Mouse (Mus musculus) liver, embryonic 11.5 days (tissue): ENCODE results near the gene Irf2bp2. TPM values are rescaled to one million over a fixed set of nuclear protein-coding genes. Genes with fewer than 3 reads are reported as not detected.

ENCODE experiments used
- ATAC-seq: fragments of 200-750 bp; cut with Nextera tagmentation; replicated peaks from 2 replicates; pipeline ENCODE4 v1.8.0; 2017; ENCODE audit warnings: moderate number of reproducible peaks, mild to moderate bottlenecking, moderate TSS enrichment, moderate library complexity; ENCODE audit not compliant: low FRiP score
- DNase-seq: peaks from one replicate; pipeline ENCODE4 v3.0.0-alpha.2; 2017; ENCODE audit warnings: low spot score
- H3K27ac ChIP-seq: fragments of 300-500 bp; sonication (generic); 2 replicates; pipeline ENCODE4 v1.5.1; 2014; ENCODE audit warnings: mild to moderate bottlenecking, low read depth, low read length, control low read depth
- H3K27me3 ChIP-seq: fragments of 300-500 bp; sonication (generic); replicated peaks from 2 replicates; pipeline ENCODE4 v1.6.1; 2014; ENCODE audit warnings: low read length, mixed read lengths; ENCODE audit not compliant: control insufficient read depth, insufficient read depth
- H3K36me3 ChIP-seq: fragments of 300-500 bp; sonication (generic); 2 replicates; pipeline ENCODE4 v1.6.1; 2014; ENCODE audit warnings: mild to moderate bottlenecking, low read length, moderate library complexity, mixed read lengths; ENCODE audit not compliant: control insufficient read depth, insufficient read depth
- H3K4me1 ChIP-seq: fragments of 300-500 bp; sonication (generic); replicated peaks from 2 replicates; pipeline ENCODE4 v1.6.1; 2014; ENCODE audit warnings: low read length, mixed read lengths; ENCODE audit not compliant: control insufficient read depth, insufficient read depth
- H3K4me2 ChIP-seq: fragments of 300-500 bp; sonication (generic); 2 replicates; pipeline ENCODE4 v1.6.1; 2014; ENCODE audit warnings: mild to moderate bottlenecking, control low read depth, moderate library complexity
- H3K4me3 ChIP-seq: fragments of 300-500 bp; sonication (generic); 2 replicates; pipeline ENCODE4 v1.5.1; 2014; ENCODE audit warnings: low read depth, low read length, control low read depth
- H3K9ac ChIP-seq: fragments of 300-500 bp; sonication (generic); 2 replicates; pipeline ENCODE4 v1.6.1; 2014; ENCODE audit warnings: low read depth, low read length, control low read depth
- H3K9me3 ChIP-seq: fragments of 300-500 bp; sonication (generic); 2 replicates; pipeline ENCODE4 v1.6.1; 2016; ENCODE audit warnings: low read length, inconsistent platforms, mixed read lengths; ENCODE audit not compliant: control insufficient read depth
- WGBS: fragments of 180-500 bp; shearing (Covaris S2); extraction: QIAGEN DNeasy Blood & Tissue Kit; methylation state at CpG from one replicate; pipeline ENCODE4 v1.1.7; 2014; 5-methylcytosine and 5-hydroxymethylcytosine counted together
- polyA plus RNA-seq: library from polyadenylated mRNA; unstranded; fragments of >200 nt; fragmentation: Nextera tagmentation; extraction: Ambion mirVana; gene quantifications from 2 replicates; pipeline ENCODE4 v1.2.1, GENCODE M21; 2014

The Irf2bp2 gene
- polyA plus RNA-seq, 1 experiment from 2014 or later = 7.3 TPM

- Histone ChIP-seq H3K27me3 (no peaks in the 10 kb centered on the region), H3K9me3 (no peaks in the 10 kb centered on the region), H3K4me1 (0 out of 2 replicates have a peak, but pooled peaks cover 4% of the 10 kb centered on the region), H3K9ac (no peak overlapping the region), H3K4me3 (no peak overlapping the region), H3K4me2 (no peak overlapping the region), H3K27ac (no peak overlapping the region), H3K36me3 (no peaks in the 10 kb centered on the region)
- 79% methylated on average over 9 of the region's 9 CpGs for WGBS
- ATAC-seq (no peak), DNase-seq (no peak)
These were observed 28.5 kb upstream of the Irf2bp2 start for GRCm38 (mm10) chr8:126622111-126622795.

GRCm38 (mm10) chr8:126620721-126621120 is 26.9 kb upstream of the Irf2bp2 start:
- WGBS = 64% methylated on average over 3 of the region's 3 CpGs
- ATAC-seq (no peak), DNase-seq (no peak)
- Histone ChIP-seq H3K4me3 (no peak overlapping the region), H3K36me3 (no peaks in the 10 kb centered on the region), H3K9ac (no peak overlapping the region), H3K4me2 (no peak overlapping the region), H3K9me3 (no peaks in the 10 kb centered on the region), H3K27ac (no peak overlapping the region), H3K4me1 (peaks cover 3% of the 10 kb centered on the region), H3K27me3 (no peaks in the 10 kb centered on the region)

GRCm38 (mm10) chr8:126619487-126619886 is 25.7 kb upstream of the Irf2bp2 start:
- WGBS = 88% methylated on average over 6 of the region's 6 CpGs
- Histone ChIP-seq H3K4me3 (no peak overlapping the region), H3K9ac (no peak overlapping the region), H3K27ac (no peak overlapping the region), H3K4me2 (no peak overlapping the region), H3K4me1 (peaks cover 14% of the 10 kb centered on the region), H3K9me3 (no peaks in the 10 kb centered on the region), H3K36me3 (no peaks in the 10 kb centered on the region), H3K27me3 (no peaks in the 10 kb centered on the region)
- DNase-seq (no peak), ATAC-seq (no peak)

GRCm38 (mm10) chr8:126617665-126618064 is 23.9 kb upstream of the Irf2bp2 start:
- H3K4me3 ChIP-seq = no peak overlapping the region
- H3K27me3 ChIP-seq = no peaks in the 10 kb centered on the region
- DNase-seq (no peak), ATAC-seq (no peak)
- no peak overlapping the region for H3K4me2 ChIP-seq
- H3K36me3 ChIP-seq = no peaks in the 10 kb centered on the region
- H3K4me1 ChIP-seq = peaks cover 14% of the 10 kb centered on the region
- no peak overlapping the region for H3K27ac ChIP-seq
- no peaks in the 10 kb centered on the region for H3K9me3 ChIP-seq
- no peak overlapping the region for H3K9ac ChIP-seq
- WGBS = 88% methylated on average over 5 of the region's 5 CpGs

- WGBS = 75% methylated on average over 5 of the region's 5 CpGs
- Histone ChIP-seq H3K4me1 (peaks cover 14% of the 10 kb centered on the region), H3K27ac (no peak overlapping the region)
These were observed 22.9 kb upstream of the Irf2bp2 start for GRCm38 (mm10) chr8:126616736-126617135.

GRCm38 (mm10) chr8:126615765-126616164 is 22.0 kb upstream of the Irf2bp2 start:
- H3K4me1 ChIP-seq = peaks cover 21% of the 10 kb centered on the region
- 38% methylated on average over 9 of the region's 9 CpGs for WGBS
- H3K27ac ChIP-seq = peak overlapping the region; percentile 42
- ATAC-seq (peak; percentile 66), DNase-seq (no peak)
- H3K36me3 ChIP-seq = no peaks in the 10 kb centered on the region
- no peaks in the 10 kb centered on the region for H3K27me3 ChIP-seq
- no peaks in the 10 kb centered on the region for H3K9me3 ChIP-seq
- H3K4me2 ChIP-seq = peak overlapping the region; percentile 42
- H3K9ac ChIP-seq = no peak overlapping the region
- no peak overlapping the region for H3K4me3 ChIP-seq

More at GRCm38 (mm10) chr8:126616736-126617135, 22.9 kb upstream of the Irf2bp2 start:
- Histone ChIP-seq H3K4me2 (no peak overlapping the region), H3K9me3 (no peaks in the 10 kb centered on the region), H3K36me3 (no peaks in the 10 kb centered on the region), H3K9ac (no peak overlapping the region), H3K27me3 (no peaks in the 10 kb centered on the region), H3K4me3 (no peak overlapping the region)
- no peak for ATAC-seq
- DNase-seq = no peak

- ATAC-seq (no peak; the same call in 1 of the 2 replicates), DNase-seq (no peak)
- Histone ChIP-seq H3K4me1 (peaks cover 23% of the 10 kb centered on the region), H3K4me2 (no peak overlapping the region), H3K9ac (no peak overlapping the region), H3K27me3 (no peaks in the 10 kb centered on the region), H3K36me3 (no peaks in the 10 kb centered on the region), H3K9me3 (no peaks in the 10 kb centered on the region), H3K4me3 (no peak overlapping the region), H3K27ac (peak overlapping the region; percentile 33; the same call in 1 of the 2 replicates)
- 72% methylated on average over 5 of the region's 5 CpGs for WGBS
These were observed 20.9 kb upstream of the Irf2bp2 start for GRCm38 (mm10) chr8:126614740-126615132.

GRCm38 (mm10) chr8:126614062-126614739 is 20.4 kb upstream of the Irf2bp2 start:
- H3K4me3 ChIP-seq = no peak overlapping the region
- no peak overlapping the region for H3K9ac ChIP-seq
- H3K9me3 ChIP-seq = no peaks in the 10 kb centered on the region
- no peaks in the 10 kb centered on the region for H3K27me3 ChIP-seq
- no peak overlapping the region for H3K4me2 ChIP-seq
- ATAC-seq = peak; percentile 56
- 74% methylated on average over 8 of the region's 8 CpGs for WGBS
- no peak for DNase-seq
- peak overlapping the region; percentile 33; the same call in 1 of the 2 replicates for H3K27ac ChIP-seq
- H3K36me3 ChIP-seq = no peaks in the 10 kb centered on the region
- peaks cover 23% of the 10 kb centered on the region for H3K4me1 ChIP-seq

- no peak overlapping the region for H3K4me2 ChIP-seq
- H3K27me3 ChIP-seq = no peaks in the 10 kb centered on the region
- no peak overlapping the region for H3K9ac ChIP-seq
- H3K36me3 ChIP-seq = no peaks in the 10 kb centered on the region
- ATAC-seq (no peak), DNase-seq (no peak)
- H3K4me3 ChIP-seq = no peak overlapping the region
- H3K9me3 ChIP-seq = no peaks in the 10 kb centered on the region
- WGBS = 62% methylated on average over 5 of the region's 5 CpGs
- no peak overlapping the region for H3K27ac ChIP-seq
- peaks cover 26% of the 10 kb centered on the region for H3K4me1 ChIP-seq
These were observed 19.4 kb upstream of the Irf2bp2 start for GRCm38 (mm10) chr8:126613143-126613542.
